Mouse (Mus musculus) brain, embryonic 14.5 days (tissue): ENCODE results near the gene Olfr370.

Source experiments
- CTCF ChIP-seq: fragments of 200-500 bp; IDR thresholded peaks from 2 replicates; pipeline ENCODE4 v1.5.1; 2012; ENCODE audit warnings: inconsistent platforms, mild to moderate bottlenecking, moderate library complexity, borderline replicate concordance; ENCODE audit not compliant: insufficient read depth, insufficient read length; ENCODE audit errors: extremely low read depth
- POLR2A ChIP-seq: fragments of 200-500 bp; IDR thresholded peaks from 2 replicates; pipeline ENCODE4 v1.6.1; 2012; ENCODE audit warnings: mild to moderate bottlenecking, inconsistent platforms, borderline replicate concordance; ENCODE audit not compliant: poor library complexity, insufficient read depth, insufficient read length, severe bottlenecking; ENCODE audit errors: extremely low read depth

DNA sequence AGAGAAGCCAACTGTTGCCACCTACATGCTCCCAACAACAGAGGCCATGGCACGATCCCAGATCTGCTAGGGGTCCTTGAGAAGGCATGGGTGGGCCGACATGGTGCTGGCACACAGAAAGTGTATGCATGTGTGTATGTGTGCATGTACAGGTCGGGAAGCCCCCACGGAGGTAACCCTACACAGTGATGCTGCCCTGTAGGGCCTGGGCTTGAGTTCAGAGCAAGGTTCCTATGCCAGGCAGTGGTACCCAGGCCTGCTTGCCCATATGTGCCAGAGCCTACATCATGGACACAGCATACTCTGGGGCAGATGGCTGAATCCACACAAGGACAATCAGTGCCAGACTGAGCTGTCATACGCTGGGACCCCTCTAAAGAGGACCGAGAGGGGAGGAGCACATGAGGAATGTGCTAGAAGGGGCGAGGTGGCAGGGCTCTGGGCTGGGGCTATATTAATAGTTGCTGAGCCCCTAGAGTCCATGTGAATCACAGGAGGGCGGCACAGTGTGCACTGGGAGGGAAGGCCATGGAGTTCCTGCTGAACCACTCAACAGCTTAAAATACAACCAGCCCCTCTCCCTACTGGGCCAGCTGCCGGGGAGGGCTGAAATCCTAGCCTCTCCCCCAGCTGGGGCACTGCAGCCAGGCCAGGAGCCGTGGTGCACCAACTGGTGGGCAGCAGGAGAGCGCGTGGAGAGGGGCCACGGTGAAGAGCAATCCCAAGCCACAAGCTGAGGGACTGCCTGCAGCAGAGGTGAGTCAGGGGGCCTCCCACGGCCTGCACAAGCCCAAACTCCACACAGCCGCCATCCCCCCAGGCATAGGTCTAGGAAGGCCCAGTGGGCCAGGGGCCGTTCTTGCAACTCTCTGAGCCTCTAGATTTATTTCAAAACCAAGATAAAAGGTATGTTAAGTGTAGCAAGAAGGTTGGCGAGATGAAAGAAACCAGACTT lies 40.3 kb downstream of the Olfr370 start:
- no peak for TF ChIP-seq POLR2A
- TF ChIP-seq CTCF, result no peak
